Mouse (Mus musculus) hindbrain, embryonic 11.5 days (tissue): ENCODE data around the gene Tmod1. TPM values are rescaled to one million over a fixed set of nuclear protein-coding genes. Genes with fewer than 3 reads are reported as not detected.
A peak's percentile ranks its signal among the peaks of the same experiment; 100 is the strongest.

Source experiments
- ATAC-seq: fragments of 200-750 bp; cut with Nextera tagmentation; 2 replicates; pipeline ENCODE4 v1.8.0; 2017; ENCODE audit warnings: mild to moderate bottlenecking, moderate TSS enrichment, moderate library complexity; ENCODE audit not compliant: low FRiP score
- DNase-seq: peaks from one replicate; pipeline ENCODE4 v3.0.0-alpha.2; 2015; ENCODE audit warnings: low spot score
- H3K27ac ChIP-seq: fragments of 300-500 bp; sonication (generic); 2 replicates; pipeline ENCODE4 v1.5.1; 2014; ENCODE audit warnings: mild to moderate bottlenecking, low read depth, low read length
- H3K27me3 ChIP-seq: fragments of 300-500 bp; sonication (generic); 2 replicates; pipeline ENCODE4 v1.6.1; 2014; ENCODE audit warnings: mild to moderate bottlenecking, low read length, moderate library complexity, mixed read lengths; ENCODE audit not compliant: control insufficient read depth, insufficient read depth
- H3K36me3 ChIP-seq: fragments of 300-500 bp; sonication (generic); 2 replicates; pipeline ENCODE4 v1.6.1; 2014; ENCODE audit warnings: mild to moderate bottlenecking, low read length, moderate library complexity, mixed read lengths; ENCODE audit not compliant: control insufficient read depth, insufficient read depth
- H3K4me1 ChIP-seq: fragments of 300-500 bp; sonication (generic); replicated peaks from 2 replicates; pipeline ENCODE4 v1.6.1; 2014; ENCODE audit warnings: low read length, mixed read lengths; ENCODE audit not compliant: control insufficient read depth, insufficient read depth
- H3K4me2 ChIP-seq: fragments of 300-500 bp; sonication (generic); replicated peaks from 2 replicates; pipeline ENCODE4 v1.6.1; 2014; ENCODE audit warnings: mild to moderate bottlenecking, low read depth, low read length
- H3K4me3 ChIP-seq: fragments of 300-500 bp; sonication (generic); 2 replicates; pipeline ENCODE4 v1.5.1; 2014; ENCODE audit warnings: low read depth, low read length
- H3K9ac ChIP-seq: fragments of 300-500 bp; sonication (generic); 2 replicates; pipeline ENCODE4 v1.6.1; 2014; ENCODE audit warnings: low read depth, low read length
- H3K9me3 ChIP-seq: fragments of 300-500 bp; sonication (generic); 2 replicates; pipeline ENCODE4 v1.6.1; 2016; ENCODE audit warnings: low read length; ENCODE audit not compliant: control insufficient read depth
- WGBS: fragments of 180-500 bp; shearing (Covaris S2); extraction: QIAGEN DNeasy Blood & Tissue Kit; methylation state at CpG from one replicate; pipeline ENCODE4 v1.1.7; 2014; 5-methylcytosine and 5-hydroxymethylcytosine counted together
- polyA plus RNA-seq: library from polyadenylated mRNA; unstranded; fragments of >200 nt; fragmentation: Nextera tagmentation; extraction: Ambion mirVana; gene quantifications from 2 replicates; pipeline ENCODE4 v1.2.1, GENCODE M21; 2014

The Tmod1 gene
- polyA plus RNA-seq, 1 experiment from 2014 or later = 3.6 TPM

DNA sequence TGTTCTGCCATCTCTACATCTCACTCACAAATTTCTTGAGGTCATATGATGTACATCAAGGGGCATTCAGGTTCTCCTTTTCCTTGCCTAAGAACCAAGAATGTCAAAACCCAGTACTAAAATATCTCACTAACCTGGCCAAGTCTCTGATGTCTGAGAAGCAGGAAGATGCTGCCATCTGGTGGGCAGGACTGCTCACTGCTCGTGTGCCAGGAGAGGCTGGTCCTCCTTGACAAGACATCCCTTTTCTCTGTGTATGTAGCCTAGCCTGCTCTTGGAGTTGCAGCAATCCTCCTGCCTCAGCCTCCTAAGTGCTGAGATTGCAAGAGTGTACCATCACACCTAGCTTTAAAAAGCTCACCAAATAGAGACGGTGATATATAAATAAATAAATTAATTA, 87.8 kb downstream of the Tmod1 start:
- DNase-seq = peak; percentile 83
- H3K36me3 ChIP-seq = peaks cover 13% of the 10 kb centered on the region
- no peaks in the 10 kb centered on the region for H3K4me1 ChIP-seq
- ATAC-seq = no peak
- 46% methylated on average over 2 of the region's 2 CpGs for WGBS
- H3K4me3 ChIP-seq = no peak overlapping the region
- no peaks in the 10 kb centered on the region for H3K27me3 ChIP-seq
- H3K4me2 ChIP-seq = no peak overlapping the region
- H3K9me3 ChIP-seq = no peaks in the 10 kb centered on the region
- no peak overlapping the region for H3K9ac ChIP-seq
- H3K27ac ChIP-seq = no peak overlapping the region

DNA sequence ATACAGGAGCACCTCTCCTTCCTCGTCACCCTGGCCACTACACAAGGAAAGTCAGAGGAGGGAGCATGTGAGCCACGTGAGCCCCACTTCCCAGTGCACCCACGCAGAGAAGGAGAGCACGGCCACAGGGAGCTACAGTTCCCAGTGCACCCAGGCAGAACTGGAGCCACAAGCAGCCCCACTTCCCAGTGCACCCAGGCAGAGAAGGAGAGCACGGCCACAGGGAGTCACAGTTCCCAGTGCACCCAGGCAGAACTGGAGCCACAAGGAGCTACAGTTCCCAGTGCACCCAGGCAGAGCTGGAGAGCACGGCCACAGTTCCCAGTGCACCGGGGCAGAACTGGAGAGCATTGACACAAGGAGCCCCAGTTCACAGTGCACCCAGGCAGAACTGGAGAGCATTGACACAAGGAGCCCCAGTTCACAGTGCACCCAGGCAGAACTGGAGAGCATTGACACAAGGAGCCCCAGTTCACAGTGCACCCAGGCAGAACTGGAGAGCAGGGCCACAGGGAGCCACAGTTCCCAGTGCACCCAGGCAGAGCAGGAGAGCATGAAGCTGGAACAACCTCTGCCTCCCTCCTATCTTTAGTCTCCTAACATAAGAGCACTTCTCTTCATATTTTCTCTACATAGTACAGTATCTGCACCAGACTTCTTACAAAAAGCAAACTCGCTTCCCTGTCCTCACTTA, 90.7 kb downstream of the Tmod1 start:
- no peak overlapping the region for H3K9ac ChIP-seq
- H3K27ac ChIP-seq = no peak overlapping the region
- ATAC-seq (no peak), DNase-seq (no peak)
- H3K4me3 ChIP-seq = no peak overlapping the region
- no peaks in the 10 kb centered on the region for H3K27me3 ChIP-seq
- no peak overlapping the region for H3K4me2 ChIP-seq
- 87% methylated on average over 8 of the region's 8 CpGs for WGBS
- no peaks in the 10 kb centered on the region for H3K4me1 ChIP-seq
- H3K36me3 ChIP-seq = peaks cover 12% of the 10 kb centered on the region
- H3K9me3 ChIP-seq = no peaks in the 10 kb centered on the region

DNA sequence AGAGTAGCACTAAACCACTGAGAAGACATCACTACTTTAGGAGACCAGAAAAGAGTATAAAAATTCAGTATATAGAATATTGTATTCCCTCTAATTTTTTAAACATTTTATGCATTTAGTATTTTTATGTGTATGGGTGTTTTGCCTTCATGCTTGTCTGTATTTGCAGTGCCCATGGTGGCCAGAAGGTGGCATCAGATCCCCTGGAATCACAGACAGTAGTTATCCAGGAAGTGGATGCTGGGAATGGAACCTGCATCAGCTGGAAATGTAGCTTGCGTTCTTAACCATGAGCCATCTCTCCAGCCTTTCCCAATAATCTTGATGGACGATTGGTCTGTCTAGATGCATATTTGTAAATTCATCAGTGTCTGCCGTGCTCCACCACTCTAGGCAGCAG, 91.5 kb downstream of the Tmod1 start:
- ATAC-seq = no peak
- H3K4me3 ChIP-seq = no peak overlapping the region
- DNase-seq = peak; percentile 78
- H3K36me3 ChIP-seq = peaks cover 12% of the 10 kb centered on the region
- H3K9ac ChIP-seq = no peak overlapping the region
- no peak overlapping the region for H3K27ac ChIP-seq
- H3K27me3 ChIP-seq = no peaks in the 10 kb centered on the region
- no peak overlapping the region for H3K4me2 ChIP-seq
- 74% methylated on average over 3 of the region's 3 CpGs for WGBS
- no peaks in the 10 kb centered on the region for H3K4me1 ChIP-seq
- no peaks in the 10 kb centered on the region for H3K9me3 ChIP-seq

DNA sequence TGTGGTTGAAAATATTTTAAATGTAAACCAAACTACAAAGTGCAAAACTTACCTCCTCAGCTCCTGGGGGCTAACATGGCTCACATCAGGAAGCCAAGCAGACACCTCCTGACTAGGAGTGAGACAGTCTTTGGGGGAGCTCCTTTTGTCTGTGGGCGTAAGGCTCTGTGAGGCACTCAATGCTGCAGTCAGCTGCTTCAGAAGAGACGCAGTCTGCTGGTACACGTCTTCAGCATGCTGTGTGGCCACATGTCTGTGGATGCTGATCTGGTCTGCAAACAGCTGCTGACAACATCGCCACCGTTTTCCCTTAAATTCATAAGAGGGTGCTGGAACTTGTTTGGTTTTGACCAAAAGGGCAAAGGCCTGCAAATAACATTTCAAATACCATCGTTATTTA, 93.1 kb downstream of the Tmod1 start:
- Histone ChIP-seq H3K9ac (no peak overlapping the region), H3K4me2 (no peak overlapping the region), H3K27ac (no peak overlapping the region), H3K9me3 (no peaks in the 10 kb centered on the region), H3K4me1 (no peaks in the 10 kb centered on the region), H3K4me3 (no peak overlapping the region), H3K36me3 (peaks cover 8% of the 10 kb centered on the region), H3K27me3 (no peaks in the 10 kb centered on the region)
- no peak for DNase-seq
- WGBS = 88% methylated on average over 6 of the region's 6 CpGs
- no peak for ATAC-seq

DNA sequence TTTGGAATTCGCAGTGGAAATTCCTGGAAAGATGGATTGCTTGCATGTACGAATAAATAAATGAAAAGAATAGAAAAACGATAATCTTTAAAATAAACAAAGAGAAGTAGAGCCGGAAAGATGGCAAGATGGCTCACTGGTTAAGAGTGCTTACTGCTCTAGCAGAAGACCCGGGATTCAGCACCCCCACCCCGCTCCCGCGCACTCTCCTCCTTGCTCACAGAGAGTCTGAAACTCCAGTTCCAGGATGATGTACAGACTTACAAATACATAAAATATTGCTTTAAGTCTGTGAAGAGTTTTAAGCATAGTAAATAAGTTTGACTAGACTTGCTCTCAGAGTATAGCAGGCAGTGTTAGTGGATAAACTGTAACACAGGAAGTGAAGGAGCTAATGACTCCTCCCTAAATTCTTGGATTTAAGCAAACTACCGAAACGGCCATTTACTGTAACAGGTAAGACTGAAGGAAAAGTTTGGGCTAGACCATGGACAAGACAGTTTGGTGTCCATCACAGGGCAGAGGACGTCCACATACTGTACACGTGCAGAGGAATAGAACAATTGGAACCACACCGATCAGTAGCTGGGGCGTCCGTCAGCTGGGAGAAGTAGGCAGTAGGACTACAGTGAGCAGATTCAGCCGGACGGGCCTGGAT, 99.0 kb downstream of the Tmod1 start:
- Histone ChIP-seq H3K4me3 (peak overlapping the region; percentile 94), H3K9ac (peak overlapping the region; percentile 99), H3K27me3 (no peaks in the 10 kb centered on the region), H3K4me2 (peak overlapping the region; percentile 75), H3K9me3 (no peaks in the 10 kb centered on the region), H3K4me1 (peaks cover 7% of the 10 kb centered on the region), H3K36me3 (peaks cover 4% of the 10 kb centered on the region; the same call in 1 of the 2 replicates), H3K27ac (peak overlapping the region; percentile 98)
- peak; percentile 35 for DNase-seq
- ATAC-seq = peak; percentile 78
- 8% methylated on average over 17 of the region's 17 CpGs for WGBS

DNA sequence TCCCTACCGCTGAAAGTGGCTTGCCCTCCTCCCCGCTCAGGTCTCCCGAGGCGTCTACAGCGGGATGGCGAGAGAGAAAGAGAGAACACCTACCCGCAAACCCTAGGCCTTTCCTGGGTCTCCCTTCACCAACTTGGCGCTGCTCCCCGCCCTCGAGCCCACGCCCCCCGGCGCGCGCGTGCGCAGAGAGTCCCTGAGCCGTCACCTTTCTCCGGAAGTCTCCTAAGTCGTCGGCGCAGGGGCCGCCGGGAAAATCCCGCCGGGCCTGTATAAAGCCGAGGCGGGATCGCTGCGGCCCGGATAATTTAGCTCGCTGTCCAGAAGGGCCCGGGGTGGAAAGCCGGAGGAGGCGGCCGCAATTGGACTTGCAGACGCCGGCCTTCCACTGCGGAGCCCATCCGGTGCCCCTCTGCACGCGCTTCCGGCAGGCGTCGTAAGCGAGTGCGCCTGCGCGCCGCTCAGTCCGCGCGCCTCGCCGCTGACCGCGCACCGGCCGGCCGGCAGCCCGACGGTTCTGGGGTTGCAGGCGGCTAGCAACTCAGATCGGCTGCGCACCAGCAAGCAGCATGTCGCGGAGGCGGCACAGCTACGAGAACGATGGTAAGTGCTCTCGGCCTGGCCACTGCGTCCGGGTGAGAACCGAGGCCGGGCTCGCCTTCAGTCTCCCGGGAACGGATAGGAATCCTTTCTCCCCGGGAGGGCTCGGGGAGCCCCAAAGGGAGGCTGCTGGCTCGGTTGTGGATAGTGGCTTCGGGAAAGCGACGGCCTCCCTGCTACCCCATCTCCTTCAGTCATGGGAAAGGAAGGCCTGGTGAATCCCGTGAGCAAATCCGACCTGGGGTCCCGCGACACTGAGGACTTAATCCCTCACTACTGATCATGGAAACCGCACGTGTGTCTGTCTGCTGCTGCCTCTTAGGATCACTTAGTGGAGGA, 99.8 kb downstream of the Tmod1 start, which contains the start of the genes Ncbp1 and Tstd2:
Gene Ncbp1 (plus strand): TSS at position 327 of the 936 bp plus-strand sequence.
Gene Tstd2 (minus strand): TSS at position 408 of the 936 bp plus-strand sequence.
- ATAC-seq (peak; percentile 92), DNase-seq (peak; percentile 98)
- WGBS = under 1% methylated on average over 85 of the region's 90 CpGs
- Histone ChIP-seq H3K4me3 (peak within 1 kb of the TSS; percentile 94), H3K4me2 (peak within 1 kb of the TSS; percentile 75), H3K9ac (peak within 1 kb of the TSS; percentile 99), H3K4me1 (peaks cover 7% of the 10 kb centered on the region), H3K9me3 (no peaks in the 10 kb centered on the region), H3K36me3 (peaks cover 2% of the 10 kb centered on the region; the same call in 1 of the 2 replicates), H3K27me3 (no peaks in the 10 kb centered on the region), H3K27ac (peak within 1 kb of the TSS; percentile 98)

DNA sequence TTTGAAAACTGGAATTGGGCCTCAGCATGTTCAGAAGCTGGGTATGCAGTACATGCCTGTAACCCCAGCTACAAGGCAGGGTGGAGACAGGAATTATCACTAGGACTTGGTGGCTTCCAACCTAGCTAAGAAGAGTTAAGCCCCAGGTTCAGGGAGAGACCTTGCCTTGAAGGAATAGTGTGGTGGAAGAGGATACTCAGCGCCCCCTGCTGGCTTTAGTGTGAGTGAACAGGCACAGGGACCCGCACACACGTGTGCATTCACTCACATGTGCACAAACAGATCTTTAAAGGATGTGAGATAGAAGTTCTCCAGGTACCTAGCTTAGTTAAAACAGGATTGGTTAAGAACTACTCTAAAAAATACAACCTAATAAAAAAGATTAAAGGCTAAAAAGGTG, 105.6 kb downstream of the Tmod1 start:
- peak; percentile 31 for DNase-seq
- 70% methylated on average over 3 of the region's 3 CpGs for WGBS
- no peak for ATAC-seq
- H3K9me3 ChIP-seq = no peaks in the 10 kb centered on the region
- H3K4me2 ChIP-seq = no peak overlapping the region
- H3K36me3 ChIP-seq = no peaks in the 10 kb centered on the region
- H3K27me3 ChIP-seq = no peaks in the 10 kb centered on the region
- H3K4me1 ChIP-seq = peaks cover 7% of the 10 kb centered on the region
- H3K9ac ChIP-seq = no peak overlapping the region
- no peak overlapping the region for H3K4me3 ChIP-seq
- no peak overlapping the region for H3K27ac ChIP-seq

DNA sequence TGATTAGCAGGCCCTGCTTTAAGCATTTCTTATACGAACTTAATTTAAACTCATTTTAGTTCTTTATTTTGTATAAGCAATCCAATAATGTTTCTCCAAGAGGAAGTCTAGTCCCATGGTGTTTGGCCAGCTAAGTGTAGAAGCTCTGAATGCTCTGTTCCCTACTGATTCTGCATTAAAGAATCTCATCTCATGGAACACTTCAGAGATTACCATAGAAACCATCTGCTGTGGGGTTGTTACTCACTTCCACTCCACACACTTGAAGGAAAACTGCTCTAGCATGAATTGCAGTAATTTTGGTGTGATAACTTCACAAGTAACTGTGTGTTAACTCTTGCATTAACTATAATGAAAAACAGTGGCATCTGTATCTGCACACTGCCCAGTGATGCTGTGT, 108.1 kb downstream of the Tmod1 start:
- Histone ChIP-seq H3K36me3 (no peaks in the 10 kb centered on the region), H3K9me3 (no peaks in the 10 kb centered on the region), H3K27ac (no peak overlapping the region), H3K9ac (no peak overlapping the region), H3K4me1 (no peaks in the 10 kb centered on the region), H3K4me2 (no peak overlapping the region), H3K4me3 (no peak overlapping the region), H3K27me3 (no peaks in the 10 kb centered on the region)
- no peak for ATAC-seq
- WGBS = 100% methylated on average over 1 of the region's 1 CpGs
- no peak for DNase-seq
